Mouse (Mus musculus) MEL (cell line): ENCODE data around the gene Xntrpc. TPM values are rescaled to one million over a fixed set of nuclear protein-coding genes. Genes with fewer than 3 reads are reported as not detected.

Experiments
- DNase-seq: peaks from one replicate; pipeline ENCODE4 v3.0.0; 2011; ENCODE audit warnings: low read depth, low spot score
- H3K27ac ChIP-seq: 2 replicates; pipeline ENCODE4 v1.5.1; 2012; ENCODE audit warnings: low read depth, mild to moderate bottlenecking, control low read depth, low read length, moderate library complexity; ENCODE audit not compliant: control insufficient read depth
- H3K27me3 ChIP-seq, 2 experiments: fragments of 150-350 bp in 1 of 2; sonication (generic) in 1 of 2; 2 replicates each; pipeline ENCODE4 v1.6.1; 2012; ENCODE audit warnings: low read length in 2 of 2, mild to moderate bottlenecking in 2 of 2, improper control_type of control experiment in 1 of 2, moderate library complexity in 1 of 2; ENCODE audit not compliant: insufficient read depth in 2 of 2, control insufficient read depth in 1 of 2
- H3K36me3 ChIP-seq, 2 experiments: 2 replicates each; pipeline ENCODE4 v1.6.1; 2012 to 2014; ENCODE audit warnings: low read length in 2 of 2, improper control_type of control experiment in 1 of 2, inconsistent platforms in 1 of 2, mild to moderate bottlenecking in 1 of 2; ENCODE audit not compliant: insufficient read depth in 2 of 2, control insufficient read depth in 1 of 2
- H3K4me1 ChIP-seq, 2 experiments: fragments of 150-350 bp in 1 of 2; sonication (generic) in 1 of 2; 2 replicates each; pipeline ENCODE4 v1.6.1; 2012; ENCODE audit warnings: low read length in 2 of 2, improper control_type of control experiment in 1 of 2, mild to moderate bottlenecking in 1 of 2; ENCODE audit not compliant: insufficient read depth in 2 of 2, control insufficient read depth in 1 of 2
- H3K4me3 ChIP-seq, 2 experiments: fragments of 150-350 bp in 1 of 2; sonication (generic) in 1 of 2; 2 replicates each; pipeline ENCODE4 v1.5.1; 2012; ENCODE audit warnings: low read depth in 2 of 2, low read length in 2 of 2, mild to moderate bottlenecking in 2 of 2, moderate library complexity in 2 of 2, control low read depth in 1 of 2, improper control_type of control experiment in 1 of 2; ENCODE audit not compliant: control insufficient read depth in 1 of 2, insufficient read depth in 1 of 2
- H3K79me2 ChIP-seq: 2 replicates; pipeline ENCODE4 v1.6.1; 2012; ENCODE audit warnings: mild to moderate bottlenecking, low read length, moderate library complexity; ENCODE audit not compliant: control insufficient read depth, poor library complexity, insufficient read depth
- H3K9ac ChIP-seq: 2 replicates; pipeline ENCODE4 v1.6.1; 2012; ENCODE audit warnings: low read depth, mild to moderate bottlenecking, control low read depth, low read length, moderate library complexity; ENCODE audit not compliant: control insufficient read depth, poor library complexity, severe bottlenecking
- H3K9me3 ChIP-seq: fragments of 150-350 bp; sonication (generic); replicated peaks from 2 replicates; pipeline ENCODE4 v1.6.1; 2012; ENCODE audit warnings: mild to moderate bottlenecking, low read length, improper control_type of control experiment, moderate library complexity; ENCODE audit not compliant: insufficient read depth
- CHD1 ChIP-seq: IDR thresholded peaks from 2 replicates; pipeline ENCODE4 v1.6.1; 2012; ENCODE audit warnings: low read depth, mild to moderate bottlenecking, inconsistent platforms, low read length, improper control_type of control experiment
- CHD2 ChIP-seq: IDR thresholded peaks from 2 replicates; pipeline ENCODE4 v1.6.1; 2011; ENCODE audit warnings: low read length, improper control_type of control experiment
- GATA1 ChIP-seq: IDR thresholded peaks from 2 replicates; pipeline ENCODE4 v1.6.1; 2011; ENCODE audit warnings: low read depth, low read length, improper control_type of control experiment
- HCFC1 ChIP-seq: IDR thresholded peaks from 2 replicates; pipeline ENCODE4 v1.6.1; 2012; ENCODE audit warnings: low read depth, mild to moderate bottlenecking, inconsistent platforms, low read length, improper control_type of control experiment, moderate library complexity
- KAT2A ChIP-seq: conservative IDR thresholded peaks from 2 replicates; pipeline ENCODE4 v1.6.1; 2012; ENCODE audit warnings: low read depth, low read length, improper control_type of control experiment, inconsistent platforms
- MAFK ChIP-seq: IDR thresholded peaks from 2 replicates; pipeline ENCODE4 v1.6.1; 2011; ENCODE audit warnings: low read depth, mild to moderate bottlenecking, low read length, improper control_type of control experiment, borderline replicate concordance
- MAZ ChIP-seq: IDR thresholded peaks from 2 replicates; pipeline ENCODE4 v1.6.1; 2012; ENCODE audit warnings: low read depth, mild to moderate bottlenecking, inconsistent platforms, low read length, improper control_type of control experiment
- MEF2A ChIP-seq: IDR thresholded peaks from 2 replicates; pipeline ENCODE4 v1.6.1; 2014; ENCODE audit warnings: low read depth, mild to moderate bottlenecking, inconsistent platforms, low read length, improper control_type of control experiment; ENCODE audit not compliant: poor library complexity, insufficient replicate concordance, severe bottlenecking; ENCODE audit errors: extremely low read depth
- SMC3 ChIP-seq: IDR thresholded peaks from 2 replicates; pipeline ENCODE4 v1.6.1; 2011; ENCODE audit warnings: low read depth, low read length, improper control_type of control experiment
- TAL1 ChIP-seq: IDR thresholded peaks from 2 replicates; pipeline ENCODE4 v1.6.1; 2012; ENCODE audit warnings: mild to moderate bottlenecking, inconsistent platforms, low read length, moderate library complexity, mixed read lengths
- TBP ChIP-seq: IDR thresholded peaks from 2 replicates; pipeline ENCODE4 v1.8.0; 2011; ENCODE audit warnings: low read depth, low read length, improper control_type of control experiment
- TCF12 ChIP-seq: IDR thresholded peaks from 2 replicates; pipeline ENCODE4 v1.6.1; 2014; ENCODE audit warnings: low read depth, mild to moderate bottlenecking, inconsistent platforms, low read length, improper control_type of control experiment, moderate library complexity
- UBTF ChIP-seq: IDR thresholded peaks from 2 replicates; pipeline ENCODE4 v1.6.1; 2012; ENCODE audit warnings: low read depth, mild to moderate bottlenecking, inconsistent platforms, low read length, improper control_type of control experiment, moderate library complexity, borderline replicate concordance; ENCODE audit not compliant: insufficient read depth
- USF1 ChIP-seq: IDR thresholded peaks from 2 replicates; pipeline ENCODE4 v1.6.1; 2014; ENCODE audit warnings: low read depth, mild to moderate bottlenecking, inconsistent platforms, low read length, improper control_type of control experiment, moderate library complexity
- ZKSCAN1 ChIP-seq: IDR thresholded peaks from 2 replicates; pipeline ENCODE4 v1.6.1; 2012; ENCODE audit warnings: low read depth, mild to moderate bottlenecking, inconsistent platforms, low read length, improper control_type of control experiment, moderate library complexity
- ZMIZ1 ChIP-seq: IDR thresholded peaks from 2 replicates; pipeline ENCODE4 v1.6.1; 2012; ENCODE audit warnings: low read depth, mild to moderate bottlenecking, inconsistent platforms, low read length, improper control_type of control experiment, moderate library complexity
- ZNF384 ChIP-seq: IDR thresholded peaks from 2 replicates; pipeline ENCODE4 v1.6.1; 2012; ENCODE audit warnings: low read depth, mild to moderate bottlenecking, inconsistent platforms, low read length, improper control_type of control experiment
- polyA plus RNA-seq, 2 experiments: library from polyadenylated mRNA; stranded (reverse) in 1 of 2; unstranded in 1 of 2; fragments of >175 nt in 1 of 2; fragments of >200 nt in 1 of 2; gene quantifications; 2 replicates each; pipeline versions ENCODE4 v1.2.1 to v1.2.4; 2012; ENCODE audit warnings: low replicate concordance in 2 of 2, low read depth in 1 of 2; ENCODE audit not compliant: insufficient read length in 2 of 2, insufficient read depth in 1 of 2, missing spikeins in 1 of 2
- total RNA-seq: library from RNA; depleted of rRNA; stranded (reverse); fragments of 300-350 nt; gene quantifications from 2 replicates; pipeline ENCODE4 v1.2.3, GENCODE M21; 2012

Xntrpc gene
- total and polyA plus RNA-seq, 3 experiments, result 0.08 to 0.14 TPM; not detected in 1

DNA sequence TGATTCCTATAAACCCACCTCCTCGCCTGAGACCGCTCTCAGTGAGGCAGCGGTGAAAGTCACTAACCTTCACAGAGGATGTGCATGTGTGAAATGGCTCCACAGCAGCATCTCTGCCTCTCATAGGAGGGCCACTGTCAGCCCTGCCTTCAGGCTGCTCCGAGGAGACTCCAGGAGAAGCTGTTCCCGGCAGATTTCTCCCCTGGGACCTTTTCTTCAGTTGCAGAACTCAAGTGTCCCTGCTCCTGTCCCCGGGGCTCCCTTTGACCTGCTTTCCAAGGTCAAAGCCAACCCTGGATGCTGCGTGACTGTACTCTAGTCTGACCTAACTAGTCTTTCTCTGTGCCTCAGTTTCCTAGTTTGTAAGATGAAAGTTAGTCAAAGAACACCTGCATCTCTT is 43.7 kb downstream of the Xntrpc start, which contains the start of gene Art5:
Art5 (minus strand) TSS at position 319 of the 400 bp plus-strand sequence.
- Histone ChIP-seq H3K79me2 (no peaks in the 10 kb centered on the region), H3K9ac (no peak within 1 kb of the TSS), H3K27ac (no peak within 1 kb of the TSS), H3K36me3 (no peaks in the 10 kb centered on the region), H3K4me1 (0 out of 4 replicates have a peak, but pooled peaks cover 0 to under 1% of the 10 kb centered on the region in 2 experiments), H3K9me3 (no peaks in the 10 kb centered on the region), H3K4me3 (no peak within 1 kb of the TSS), H3K27me3 (peaks cover 0 to 2% of the 10 kb centered on the region in 2 experiments; a peak in 3 of 4 replicates)
- DNase-seq, result no peak
- no peak for TF ChIP-seq MAFK
- TF ChIP-seq CHD2, result no peak
- TF ChIP-seq SMC3, result no peak
- TF ChIP-seq MEF2A, result no peak
- TF ChIP-seq KAT2A, result no peak
- no peak for TF ChIP-seq TCF12
- TF ChIP-seq UBTF, result no peak
- TF ChIP-seq USF1, result no peak
- TF ChIP-seq GATA1, result no peak
- no peak for TF ChIP-seq ZMIZ1
- TF ChIP-seq ZNF384, result no peak
- no peak for TF ChIP-seq HCFC1
- no peak for TF ChIP-seq CHD1

DNA sequence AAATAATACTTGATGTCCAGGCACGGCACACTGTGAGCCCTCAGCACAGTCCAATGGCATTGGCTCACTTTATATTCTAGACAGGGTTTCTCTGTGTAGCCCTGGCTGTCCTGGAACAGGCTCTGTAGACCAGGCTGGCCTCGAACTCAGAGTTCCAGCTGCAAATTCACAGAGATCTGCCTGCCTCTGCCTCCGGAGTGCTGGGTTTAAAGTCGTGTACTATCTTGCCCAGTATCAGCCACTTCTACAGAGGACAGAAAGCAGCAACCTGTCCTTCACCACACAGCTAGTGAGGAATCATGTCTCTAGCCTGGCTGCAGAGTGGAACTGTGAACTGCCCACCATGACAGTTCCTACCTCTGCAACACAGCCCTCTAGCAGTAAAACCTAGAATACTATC is 44.2 kb downstream of the Xntrpc start:
- Histone ChIP-seq H3K9ac (no peak overlapping the region), H3K27ac (no peak overlapping the region), H3K79me2 (no peaks in the 10 kb centered on the region), H3K36me3 (no peaks in the 10 kb centered on the region), H3K9me3 (no peaks in the 10 kb centered on the region), H3K4me1 (no peaks in the 10 kb centered on the region), H3K4me3 (no peak overlapping the region), H3K27me3 (peaks cover 0 to 2% of the 10 kb centered on the region in 2 experiments; a peak in 3 of 4 replicates)
- no peak for DNase-seq
- TF ChIP-seq ZMIZ1 (no peak), TBP (no peak)

DNA sequence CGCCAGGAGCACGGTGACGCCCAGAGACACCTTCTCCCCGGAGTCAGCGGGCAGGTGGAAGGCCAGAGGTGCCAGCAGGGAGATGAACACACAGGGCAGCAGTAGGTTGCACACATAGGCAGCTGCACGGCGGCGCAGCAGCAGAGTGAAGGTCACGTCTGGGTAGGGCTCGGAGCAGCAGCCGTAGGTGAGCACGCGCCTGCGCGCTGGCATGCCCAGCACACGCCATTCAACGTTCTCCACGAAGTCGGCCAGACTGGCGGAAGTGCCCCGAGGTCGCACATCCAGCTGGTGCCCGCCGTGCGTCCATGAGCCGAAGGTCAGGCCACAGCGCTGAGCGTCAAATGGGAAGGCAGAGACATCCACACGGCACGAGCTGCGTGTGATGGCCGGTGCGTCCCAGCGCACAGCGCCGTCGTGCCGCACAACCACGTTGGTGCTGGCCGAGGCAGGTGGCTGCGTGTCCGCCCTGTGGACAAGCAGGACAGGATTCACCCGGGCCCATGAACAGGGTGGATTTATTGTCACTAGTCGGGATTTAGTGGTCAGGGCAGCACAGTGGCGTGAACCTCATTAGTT is 47.7 kb downstream of the Xntrpc start:
- no peak for TF ChIP-seq TCF12
- no peak for TF ChIP-seq TAL1
- no peak for TF ChIP-seq CHD2
- no peak for TF ChIP-seq ZKSCAN1
- TF ChIP-seq MAZ, result no peak
- no peak overlapping the region for H3K27ac ChIP-seq
- no peaks in the 10 kb centered on the region for H3K9me3 ChIP-seq
- H3K79me2 ChIP-seq, result no peaks in the 10 kb centered on the region
- peaks cover 0 to 2% of the 10 kb centered on the region in 2 experiments; a peak in 3 of 4 replicates for H3K27me3 ChIP-seq
- DNase-seq, result no peak
- no peaks in the 10 kb centered on the region for H3K36me3 ChIP-seq
- no peak overlapping the region for H3K4me3 ChIP-seq
- no peak overlapping the region for H3K9ac ChIP-seq
- H3K4me1 ChIP-seq, result no peaks in the 10 kb centered on the region
